Mouse (Mus musculus): ENCODE measurements around the gene Coa5.

- no peak for TF ChIP-seq CTCF (IDR thresholded peaks at IDR 0.05; ENCODE audit: extremely low read depth, insufficient read depth, insufficient read length, insufficient replicate concordance)
- no peak for TF ChIP-seq POLR2A (IDR thresholded peaks at IDR 0.05; ENCODE audit: low read depth, low read length)
Measured at GRCm38 (mm10) chr1:37408059-37408458, 21.8 kb downstream of the Coa5 start.
